In genomic region chr14:87451645-87452443, GRCm38 (mm10) we compare ENCODE assay signal across 9 mouse cellular contexts. TPM values are rescaled to one million over a fixed set of nuclear protein-coding genes. Genes with fewer than 3 reads are reported as not detected.
DNase-seq lines count a peak whose midpoint lies in the region; ATAC-seq and TF ChIP-seq lines count a peak whose summit lies in the region.
"Had no signal": no experiment of that assay in that cellular context is flagged by ENCODE, and none has a peak within 500 bp of the region (broad histone marks: within the 10 kb centered on the region; RNA-seq: fewer than 3 reads in every experiment).

No protein-coding gene starts in this region.

- H3K4me1 ChIP-seq in forebrain, embryonic 10.5 days: peaks cover 3% of the 10 kb centered on the region
- 0 out of 2 replicates have a peak, but pooled peaks cover 4% of the 10 kb centered on the region for H3K4me1 ChIP-seq in hindbrain, embryonic 10.5 days (replicated peaks)
- H3K4me1 ChIP-seq in lung, embryonic 14.5 days (ENCODE audit: insufficient read depth): no peaks in the 10 kb centered on the region

- H3K27me3 ChIP-seq in forebrain, embryonic 10.5 days (ENCODE audit: poor library complexity, severe bottlenecking): no peaks in the 10 kb centered on the region
- H3K27me3 ChIP-seq in hindbrain, embryonic 10.5 days (ENCODE audit: insufficient read depth, poor library complexity, severe bottlenecking): no peaks in the 10 kb centered on the region
- H3K27me3 ChIP-seq in lung, embryonic 14.5 days (ENCODE audit: insufficient read depth, low read length): no peaks in the 10 kb centered on the region
- H3K27me3 ChIP-seq: heart, embryonic 15.5 days had no signal

- H3K4me3 ChIP-seq in forebrain, embryonic 10.5 days: no peak overlapping the region
- H3K4me3 ChIP-seq in hindbrain, embryonic 10.5 days: no peak overlapping the region
- H3K4me3 ChIP-seq in lung, embryonic 14.5 days (ENCODE audit: low read depth, low read length): no peak overlapping the region
- H3K4me3 ChIP-seq: heart, embryonic 15.5 days had no signal

- no peak overlapping the region for H3K9ac ChIP-seq in lung, embryonic 14.5 days
- H3K9ac ChIP-seq: heart, embryonic 15.5 days had no signal

- peak; percentile 78 for DNase-seq in MN1 (ENCODE audit: low spot score)
- peak; percentile 72 for DNase-seq in c-Kit-positive CD71-negative TER-119-negative erythroid progenitor cells, embryonic 14.5 days (ENCODE audit: low read depth)
- peak; percentile 65 for DNase-seq in forebrain, embryonic 10.5 days (ENCODE audit: extremely low spot score, low spot score)
- peak; percentile 65 for DNase-seq in hindbrain, embryonic 10.5 days (ENCODE audit: low spot score)
- peak; percentile 80 for DNase-seq in layer of hippocampus, adult 11-12 months (ENCODE audit: low spot score)
- DNase-seq in lung, embryonic 14.5 days: peak; percentile 95
- peak; percentile 61 for DNase-seq in urinary bladder, postnatal 25 days (ENCODE audit: low spot score)

- peak overlapping the region; percentile 49; the same call in 1 of the 2 replicates for H3K27ac ChIP-seq in forebrain, embryonic 10.5 days
- peak overlapping the region; percentile 40; the same call in 1 of the 2 replicates for H3K27ac ChIP-seq in hindbrain, embryonic 10.5 days
- no peak overlapping the region for H3K27ac ChIP-seq in lung, embryonic 14.5 days (ENCODE audit: low read depth)
- H3K27ac ChIP-seq: heart, embryonic 15.5 days had no signal

- H3K36me3 ChIP-seq in forebrain, embryonic 10.5 days (replicated peaks): peaks cover 13% of the 10 kb centered on the region
- H3K36me3 ChIP-seq in hindbrain, embryonic 10.5 days: peaks cover 13% of the 10 kb centered on the region
- 0 out of 2 replicates have a peak, but pooled peaks cover 3% of the 10 kb centered on the region for H3K36me3 ChIP-seq in lung, embryonic 14.5 days (ENCODE audit: insufficient read depth)
- H3K36me3 ChIP-seq: heart, embryonic 15.5 days had no signal

- ATAC-seq in lung, embryonic 14.5 days (ENCODE audit: insufficient read depth): peak; percentile 77
- peak; percentile 83 for ATAC-seq in neutrophil, adult 5-6 weeks (ENCODE audit: extremely low read depth, insufficient number of reproducible peaks, low FRiP score, poor library complexity, severe bottlenecking)

- WGBS in forebrain, embryonic 10.5 days: 15% methylated on average over 7 of the region's 7 CpGs
- WGBS in hindbrain, embryonic 10.5 days: 15% methylated on average over 7 of the region's 7 CpGs
- WGBS in lung, embryonic 14.5 days: 12% methylated on average over 7 of the region's 7 CpGs

- 0 out of 2 replicates have a peak, but pooled peaks cover 3% of the 10 kb centered on the region for H3K9me3 ChIP-seq in forebrain, embryonic 10.5 days
- 0 out of 2 replicates have a peak, but pooled peaks cover 4% of the 10 kb centered on the region for H3K9me3 ChIP-seq in hindbrain, embryonic 10.5 days
- H3K9me3 ChIP-seq in lung, embryonic 14.5 days (ENCODE audit: low read depth, low read length): no peaks in the 10 kb centered on the region
- H3K9me3 ChIP-seq: heart, embryonic 15.5 days had no signal

- TF ChIP-seq CTCF in lung, embryonic 14.5 days (IDR thresholded peaks at IDR 0.05; ENCODE audit: low read depth): peak; percentile 90

- H3K4me2 ChIP-seq in lung, embryonic 14.5 days: no peak overlapping the region
- H3K4me2 ChIP-seq: heart, embryonic 15.5 days had no signal

RNA-seq across cellular contexts. Expression of gene Tdrd3, which starts 35.4 kb away (rescaled TPM):
- polyA plus RNA-seq in forebrain, embryonic 10.5 days (2016; fragmentation: Nextera tagmentation; extraction: Ambion mirVana): 31.2 and 31.6 TPM in 2 replicates
- 27.0 and 32.7 TPM in 2 replicates for polyA plus RNA-seq in hindbrain, embryonic 10.5 days (2016; fragmentation: Nextera tagmentation; extraction: Ambion mirVana)
- polyA plus RNA-seq in lung, embryonic 14.5 days (2014; fragmentation: Nextera tagmentation; extraction: Ambion mirVana): 34.2 and 36.7 TPM in 2 replicates
- 11.5 and 14.9 TPM in 2 replicates for total RNA-seq in neutrophil, adult 5-6 weeks (2017)
